Mouse (Mus musculus): ENCODE data around the gene Col1a1. TPM values are rescaled to one million over a fixed set of nuclear protein-coding genes. Genes with fewer than 3 reads are reported as not detected.
A peak's percentile ranks its signal among the peaks of the same experiment; 100 is the strongest.

Gene Col1a1
- polyA plus RNA-seq, 1 experiment from 2014 or later = 4,242 TPM

- H3K27me3 ChIP-seq = no peaks in the 10 kb centered on the region
- H3K4me1 ChIP-seq = peaks cover 14% of the 10 kb centered on the region
- H3K9me3 ChIP-seq (replicated peaks) = no peaks in the 10 kb centered on the region
- no peak overlapping the region for H3K4me3 ChIP-seq (replicated peaks)
- no peaks in the 10 kb centered on the region for H3K36me3 ChIP-seq
- H3K4me2 ChIP-seq (replicated peaks) = no peak overlapping the region
- H3K9ac ChIP-seq = no peak overlapping the region
- WGBS = 35% methylated on average over 6 of the region's 6 CpGs
- ATAC-seq (ENCODE audit: insufficient number of reproducible peaks, low FRiP score, low TSS enrichment, low read depth) = no peak
- 0 out of 2 replicates have a peak overlapping the region, but pooled peaks have one; percentile 55 for H3K27ac ChIP-seq (replicated peaks)
Measured at GRCm38 (mm10) chr11:94920996-94921401, 15.0 kb upstream of the Col1a1 start.

GRCm38 (mm10) chr11:94924977-94925376, 11.0 kb upstream of the Col1a1 start:
- Histone ChIP-seq H3K9me3 (replicated peaks) (no peaks in the 10 kb centered on the region), H3K4me2 (replicated peaks) (no peak overlapping the region), H3K27ac (replicated peaks) (no peak overlapping the region), H3K4me3 (replicated peaks) (no peak overlapping the region), H3K9ac (no peak overlapping the region), H3K36me3 (no peaks in the 10 kb centered on the region), H3K27me3 (no peaks in the 10 kb centered on the region), H3K4me1 (peaks cover 41% of the 10 kb centered on the region)
- no peak for ATAC-seq (ENCODE audit: insufficient number of reproducible peaks, low FRiP score, low TSS enrichment, low read depth)
- WGBS = 89% methylated on average over 4 of the region's 4 CpGs

- H3K27me3 ChIP-seq = no peaks in the 10 kb centered on the region
- H3K36me3 ChIP-seq = no peaks in the 10 kb centered on the region
- H3K4me2 ChIP-seq (replicated peaks) = no peak overlapping the region
- H3K4me1 ChIP-seq = peaks cover 49% of the 10 kb centered on the region
- no peaks in the 10 kb centered on the region for H3K9me3 ChIP-seq (replicated peaks)
- H3K4me3 ChIP-seq (replicated peaks) = no peak overlapping the region
- ATAC-seq (ENCODE audit: insufficient number of reproducible peaks, low FRiP score, low TSS enrichment, low read depth) = no peak
- H3K27ac ChIP-seq (replicated peaks) = peak overlapping the region; percentile 48
- no peak overlapping the region for H3K9ac ChIP-seq
- 50% methylated on average over 11 of the region's 11 CpGs for WGBS
Measured at GRCm38 (mm10) chr11:94926431-94926830, 9.6 kb upstream of the Col1a1 start.

DNA sequence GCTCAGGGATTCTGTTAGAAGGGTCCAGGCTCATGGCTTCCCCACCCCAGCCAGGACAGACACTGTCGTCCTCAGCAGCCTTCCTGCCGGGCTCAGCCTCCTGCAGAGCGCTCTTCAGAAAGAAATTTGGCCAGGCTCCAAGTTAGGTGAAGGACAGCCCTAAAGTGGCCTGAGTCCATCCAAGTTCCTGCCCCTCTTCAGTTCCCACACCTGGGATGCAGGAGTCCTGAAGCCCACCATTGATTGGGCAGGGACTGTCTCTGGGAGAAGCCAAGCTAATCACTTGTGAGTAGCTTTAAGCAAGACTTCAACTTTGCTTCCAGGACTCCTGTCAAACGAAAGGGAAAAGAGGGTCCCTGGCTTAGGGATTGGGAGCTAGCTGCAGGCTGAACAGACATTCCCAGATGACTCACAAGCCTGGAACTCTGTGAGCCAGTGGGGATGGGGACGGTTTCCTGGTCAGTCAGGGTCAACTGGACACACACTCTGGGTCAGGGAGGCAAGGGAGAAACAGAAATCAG, 8.2 kb upstream of the Col1a1 start:
- no peak for ATAC-seq (ENCODE audit: insufficient number of reproducible peaks, low FRiP score, low TSS enrichment, low read depth)
- Histone ChIP-seq H3K9ac (no peak overlapping the region), H3K27ac (replicated peaks) (peak overlapping the region; percentile 95), H3K4me3 (replicated peaks) (no peak overlapping the region), H3K9me3 (replicated peaks) (no peaks in the 10 kb centered on the region), H3K27me3 (no peaks in the 10 kb centered on the region), H3K4me1 (peaks cover 61% of the 10 kb centered on the region), H3K4me2 (replicated peaks) (no peak overlapping the region), H3K36me3 (no peaks in the 10 kb centered on the region)
- WGBS = 5% methylated on average over 5 of the region's 5 CpGs

DNA sequence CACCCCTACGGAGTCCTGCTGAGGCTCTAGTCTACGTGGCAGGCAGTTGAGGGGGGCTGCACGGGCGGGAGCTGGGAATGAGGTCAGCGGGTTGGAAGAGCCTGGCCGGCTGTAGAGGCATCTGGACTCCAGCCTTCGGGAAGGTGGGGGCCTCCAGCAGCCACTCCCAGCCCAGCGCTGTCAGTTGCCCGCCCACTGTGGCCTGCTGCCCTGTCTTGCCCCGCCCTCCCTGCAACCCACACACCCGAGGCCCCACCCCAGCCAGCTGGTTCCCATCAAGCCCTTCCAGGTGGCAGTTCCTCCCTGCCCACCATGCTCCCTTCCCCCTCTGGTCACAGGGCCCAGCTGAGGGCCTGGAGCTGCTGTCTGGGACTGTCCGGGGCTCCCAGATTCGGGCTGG, 7.2 kb upstream of the Col1a1 start:
- Histone ChIP-seq H3K4me1 (peaks cover 71% of the 10 kb centered on the region), H3K27me3 (no peaks in the 10 kb centered on the region), H3K36me3 (no peaks in the 10 kb centered on the region), H3K9me3 (replicated peaks) (no peaks in the 10 kb centered on the region), H3K27ac (replicated peaks) (peak overlapping the region; percentile 95), H3K9ac (no peak overlapping the region), H3K4me2 (replicated peaks) (peak overlapping the region; percentile 37), H3K4me3 (replicated peaks) (0 out of 2 replicates have a peak overlapping the region, but pooled peaks have one; percentile 1)
- ATAC-seq (ENCODE audit: insufficient number of reproducible peaks, low FRiP score, low TSS enrichment, low read depth) = peak; percentile 91
- 2% methylated on average over 13 of the region's 13 CpGs for WGBS

DNA sequence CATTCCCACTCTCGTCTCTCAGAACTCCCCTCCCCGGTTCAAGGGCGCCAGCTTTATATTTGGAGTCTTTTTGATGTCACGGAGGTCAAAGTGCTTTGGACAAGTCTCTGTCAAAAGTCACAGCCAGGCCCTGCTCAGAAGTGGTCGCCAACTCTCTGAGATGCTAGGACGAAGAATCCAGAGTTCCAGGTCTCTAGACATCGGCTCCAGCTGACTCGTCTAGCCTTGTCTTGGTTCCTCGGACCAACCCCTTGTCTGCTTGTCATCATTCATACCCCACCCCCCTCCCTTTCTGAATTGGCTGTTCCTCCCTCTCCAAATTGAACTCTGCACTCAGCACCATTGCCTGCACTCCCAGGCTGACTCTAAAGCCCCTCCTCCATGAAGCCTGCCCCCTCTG, 6.4 kb upstream of the Col1a1 start:
- ATAC-seq (ENCODE audit: insufficient number of reproducible peaks, low FRiP score, low TSS enrichment, low read depth) = no peak
- Histone ChIP-seq H3K4me3 (replicated peaks) (no peak overlapping the region), H3K9ac (no peak overlapping the region), H3K4me1 (peaks cover 79% of the 10 kb centered on the region), H3K36me3 (no peaks in the 10 kb centered on the region), H3K27me3 (no peaks in the 10 kb centered on the region), H3K27ac (replicated peaks) (peak overlapping the region; percentile 95), H3K4me2 (replicated peaks) (0 out of 2 replicates have a peak overlapping the region, but pooled peaks have one; percentile 37), H3K9me3 (replicated peaks) (no peaks in the 10 kb centered on the region)
- 27% methylated on average over 9 of the region's 9 CpGs for WGBS

DNA sequence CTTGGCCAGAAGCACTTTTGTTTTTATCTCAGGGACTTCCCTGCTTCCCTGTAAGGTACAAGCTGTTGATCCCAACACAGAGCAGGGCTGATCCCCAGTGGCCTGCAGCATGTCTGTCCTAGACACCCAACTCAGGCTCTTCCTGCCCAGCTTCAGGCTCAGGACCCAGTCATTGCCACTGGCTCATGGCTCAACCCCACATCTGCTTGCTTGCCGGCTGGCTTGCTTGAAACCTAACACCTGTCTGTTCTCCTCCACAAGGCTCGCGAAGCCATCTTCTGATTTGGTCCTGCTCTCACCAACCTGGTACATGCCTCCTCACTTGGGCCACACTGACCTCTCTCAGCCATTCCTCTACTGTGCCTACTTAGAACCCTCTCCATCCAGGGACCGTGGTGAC, 5.9 kb upstream of the Col1a1 start:
- WGBS = 45% methylated on average over 4 of the region's 4 CpGs
- ATAC-seq (ENCODE audit: insufficient number of reproducible peaks, low FRiP score, low TSS enrichment, low read depth) = no peak
- no peak overlapping the region for H3K4me2 ChIP-seq (replicated peaks)
- H3K27me3 ChIP-seq = no peaks in the 10 kb centered on the region
- no peaks in the 10 kb centered on the region for H3K9me3 ChIP-seq (replicated peaks)
- H3K4me1 ChIP-seq = peaks cover 84% of the 10 kb centered on the region
- no peaks in the 10 kb centered on the region for H3K36me3 ChIP-seq
- peak overlapping the region; percentile 95 for H3K27ac ChIP-seq (replicated peaks)
- no peak overlapping the region for H3K9ac ChIP-seq
- no peak overlapping the region for H3K4me3 ChIP-seq (replicated peaks)

GRCm38 (mm10) chr11:94933584-94933983, 2.4 kb upstream of the Col1a1 start:
- 4% methylated on average over 8 of the region's 8 CpGs for WGBS
- Histone ChIP-seq H3K9ac (no peak overlapping the region), H3K27ac (replicated peaks) (peak overlapping the region; percentile 98), H3K9me3 (replicated peaks) (no peaks in the 10 kb centered on the region), H3K27me3 (peaks cover 6% of the 10 kb centered on the region; the same call in 1 of the 2 replicates), H3K36me3 (no peaks in the 10 kb centered on the region), H3K4me1 (peaks cover 73% of the 10 kb centered on the region), H3K4me3 (replicated peaks) (peak overlapping the region; percentile 4; the same call in 1 of the 2 replicates), H3K4me2 (replicated peaks) (peak overlapping the region; percentile 64)
- peak; percentile 63 for ATAC-seq (ENCODE audit: insufficient number of reproducible peaks, low FRiP score, low TSS enrichment, low read depth)

DNA sequence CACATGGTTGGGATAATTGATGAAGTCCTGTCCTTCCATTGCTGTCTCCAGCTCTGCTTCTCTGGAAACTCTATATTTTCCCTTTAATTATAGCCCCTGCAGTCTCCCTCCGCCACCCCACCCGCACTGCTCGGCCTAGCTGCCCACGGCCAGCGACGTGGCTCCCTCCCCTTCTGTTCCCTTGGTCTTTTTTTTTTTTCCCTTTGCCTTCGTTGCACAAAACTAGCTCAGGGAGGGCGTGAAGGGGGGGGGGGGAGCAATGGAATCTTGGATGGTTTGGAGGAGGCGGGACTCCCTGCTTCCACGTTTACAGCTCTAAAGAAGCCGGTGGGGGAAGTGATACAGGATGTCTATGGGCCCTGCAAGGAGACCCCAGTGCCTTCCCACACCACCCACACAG, 1.5 kb upstream of the Col1a1 start:
- Histone ChIP-seq H3K27ac (replicated peaks) (peak overlapping the region; percentile 98), H3K27me3 (peaks cover 6% of the 10 kb centered on the region; the same call in 1 of the 2 replicates), H3K4me1 (peaks cover 72% of the 10 kb centered on the region), H3K36me3 (peaks cover 2% of the 10 kb centered on the region), H3K4me2 (replicated peaks) (peak overlapping the region; percentile 64), H3K9me3 (replicated peaks) (no peaks in the 10 kb centered on the region), H3K4me3 (replicated peaks) (peak overlapping the region; percentile 57), H3K9ac (no peak overlapping the region)
- 13% methylated on average over 11 of the region's 11 CpGs for WGBS
- ATAC-seq (ENCODE audit: insufficient number of reproducible peaks, low FRiP score, low TSS enrichment, low read depth) = no peak

DNA sequence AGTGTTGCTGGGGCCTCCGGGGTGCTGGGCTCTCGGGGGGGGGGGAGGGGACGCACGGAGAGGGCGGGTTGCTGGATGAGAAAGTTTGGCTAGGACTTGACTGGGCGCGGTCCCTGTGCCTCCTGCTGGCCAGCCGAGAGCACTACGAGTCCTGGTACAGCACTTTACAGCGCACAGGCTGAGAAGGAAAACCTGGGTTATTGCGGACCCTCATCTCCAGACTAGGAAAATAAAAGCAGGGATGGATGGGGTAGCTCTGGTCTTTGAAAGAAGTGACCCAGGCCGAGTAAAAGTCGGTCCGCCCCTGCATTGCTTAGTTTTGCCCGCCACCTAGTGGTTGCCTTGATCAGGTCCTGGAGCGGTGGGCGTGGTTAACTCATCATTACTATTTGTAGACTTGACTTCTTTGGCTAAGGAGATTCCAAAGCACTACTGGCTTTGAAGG, 849 bp downstream of the Col1a1 start:
- Histone ChIP-seq H3K27me3 (peaks cover 6% of the 10 kb centered on the region; the same call in 1 of the 2 replicates), H3K9me3 (replicated peaks) (no peaks in the 10 kb centered on the region), H3K4me1 (peaks cover 77% of the 10 kb centered on the region), H3K4me2 (replicated peaks) (peak overlapping the region; percentile 64), H3K36me3 (peaks cover 25% of the 10 kb centered on the region), H3K27ac (replicated peaks) (peak overlapping the region; percentile 98), H3K9ac (peak overlapping the region; percentile 56), H3K4me3 (replicated peaks) (peak overlapping the region; percentile 57)
- peak; percentile 52 for ATAC-seq (ENCODE audit: insufficient number of reproducible peaks, low FRiP score, low TSS enrichment, low read depth)
- under 1% methylated on average over 17 of the region's 17 CpGs for WGBS

GRCm38 (mm10) chr11:94937335-94937781, 1.3 kb downstream of the Col1a1 start:
- Histone ChIP-seq H3K4me3 (replicated peaks) (peak overlapping the region; percentile 57), H3K27me3 (peaks cover 6% of the 10 kb centered on the region; the same call in 1 of the 2 replicates), H3K9me3 (replicated peaks) (no peaks in the 10 kb centered on the region), H3K36me3 (peaks cover 30% of the 10 kb centered on the region), H3K9ac (peak overlapping the region; percentile 56), H3K27ac (replicated peaks) (peak overlapping the region; percentile 98), H3K4me2 (replicated peaks) (peak overlapping the region; percentile 64), H3K4me1 (peaks cover 77% of the 10 kb centered on the region)
- peak; percentile 35 for ATAC-seq (ENCODE audit: insufficient number of reproducible peaks, low FRiP score, low TSS enrichment, low read depth)
- WGBS = 1% methylated on average over 18 of the region's 18 CpGs

- Histone ChIP-seq H3K36me3 (peaks cover 33% of the 10 kb centered on the region), H3K27me3 (peaks cover 6% of the 10 kb centered on the region; the same call in 1 of the 2 replicates), H3K27ac (replicated peaks) (peak overlapping the region; percentile 98), H3K4me1 (peaks cover 77% of the 10 kb centered on the region), H3K4me3 (replicated peaks) (peak overlapping the region; percentile 57), H3K9ac (peak overlapping the region; percentile 56), H3K4me2 (replicated peaks) (peak overlapping the region; percentile 64), H3K9me3 (replicated peaks) (no peaks in the 10 kb centered on the region)
- WGBS = 2% methylated on average over 15 of the region's 15 CpGs
- no peak for ATAC-seq (ENCODE audit: insufficient number of reproducible peaks, low FRiP score, low TSS enrichment, low read depth)
Measured at GRCm38 (mm10) chr11:94937787-94938186, 1.8 kb downstream of the Col1a1 start.

Measured in embryonic facial prominence, embryonic 15.5 days (tissue).